Mouse (Mus musculus): Measurements from ENCODE around the gene Dyrk1a.

The Dyrk1a gene

GRCm38 (mm10) chr16:94714483-94714882 lies 144.7 kb downstream of the Dyrk1a start:
- DNase-seq (ENCODE audit: low spot score in 2 of 2) = no peak

GRCm38 (mm10) chr16:94717051-94717450 lies 147.2 kb downstream of the Dyrk1a start:
- DNase-seq (ENCODE audit: low spot score in 2 of 2) = no peak

GRCm38 (mm10) chr16:94718919-94719318 lies 149.1 kb downstream of the Dyrk1a start:
- no peak for DNase-seq (ENCODE audit: low spot score in 2 of 2)

- DNase-seq (ENCODE audit: low spot score in 2 of 2) = no peak
Observed at GRCm38 (mm10) chr16:94719488-94719887, 149.7 kb downstream of the Dyrk1a start.

- no peak for DNase-seq (ENCODE audit: low spot score in 2 of 2)
Observed at GRCm38 (mm10) chr16:94720476-94721153, 150.8 kb downstream of the Dyrk1a start.

GRCm38 (mm10) chr16:94721549-94722006 lies 151.8 kb downstream of the Dyrk1a start:
- DNase-seq (ENCODE audit: low spot score in 2 of 2) = peak in 1 of 2 experiments; percentile 37

- DNase-seq (ENCODE audit: low spot score in 2 of 2) = no peak
Observed at GRCm38 (mm10) chr16:94722936-94723335, 153.1 kb downstream of the Dyrk1a start.

- DNase-seq (ENCODE audit: low spot score in 2 of 2) = peak; percentile 86 to 87
Observed at GRCm38 (mm10) chr16:94724061-94724596, 154.3 kb downstream of the Dyrk1a start.

- DNase-seq (ENCODE audit: low spot score in 2 of 2) = no peak
Observed at GRCm38 (mm10) chr16:94724747-94725211, 155.0 kb downstream of the Dyrk1a start.

- no peak for DNase-seq (ENCODE audit: low spot score in 2 of 2)
Observed at GRCm38 (mm10) chr16:94729236-94729635, 159.4 kb downstream of the Dyrk1a start.

GRCm38 (mm10) chr16:94731027-94731426 lies 161.2 kb downstream of the Dyrk1a start:
- no peak for DNase-seq (ENCODE audit: low spot score in 2 of 2)

DNA sequence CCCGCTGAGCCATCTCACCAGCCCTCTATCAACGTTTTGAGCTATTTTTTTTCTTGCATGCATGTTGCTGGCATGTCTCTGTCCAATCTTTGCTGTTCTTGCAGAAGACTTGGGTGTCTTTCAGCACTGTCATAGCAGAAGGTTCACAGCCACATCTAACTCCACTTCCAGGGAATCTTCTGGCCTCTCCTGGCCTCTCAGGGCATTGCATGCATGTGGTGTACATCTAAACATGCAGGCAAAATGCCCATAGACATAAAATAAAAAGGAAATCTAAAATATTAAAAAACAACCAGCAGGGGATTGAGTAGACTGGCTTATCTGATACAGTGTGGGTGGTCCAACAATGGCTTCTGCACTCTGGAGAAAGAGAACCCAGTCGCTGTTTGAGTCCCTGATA lies 165.7 kb downstream of the Dyrk1a start:
- no peak for DNase-seq (ENCODE audit: low spot score in 2 of 2)

DNA sequence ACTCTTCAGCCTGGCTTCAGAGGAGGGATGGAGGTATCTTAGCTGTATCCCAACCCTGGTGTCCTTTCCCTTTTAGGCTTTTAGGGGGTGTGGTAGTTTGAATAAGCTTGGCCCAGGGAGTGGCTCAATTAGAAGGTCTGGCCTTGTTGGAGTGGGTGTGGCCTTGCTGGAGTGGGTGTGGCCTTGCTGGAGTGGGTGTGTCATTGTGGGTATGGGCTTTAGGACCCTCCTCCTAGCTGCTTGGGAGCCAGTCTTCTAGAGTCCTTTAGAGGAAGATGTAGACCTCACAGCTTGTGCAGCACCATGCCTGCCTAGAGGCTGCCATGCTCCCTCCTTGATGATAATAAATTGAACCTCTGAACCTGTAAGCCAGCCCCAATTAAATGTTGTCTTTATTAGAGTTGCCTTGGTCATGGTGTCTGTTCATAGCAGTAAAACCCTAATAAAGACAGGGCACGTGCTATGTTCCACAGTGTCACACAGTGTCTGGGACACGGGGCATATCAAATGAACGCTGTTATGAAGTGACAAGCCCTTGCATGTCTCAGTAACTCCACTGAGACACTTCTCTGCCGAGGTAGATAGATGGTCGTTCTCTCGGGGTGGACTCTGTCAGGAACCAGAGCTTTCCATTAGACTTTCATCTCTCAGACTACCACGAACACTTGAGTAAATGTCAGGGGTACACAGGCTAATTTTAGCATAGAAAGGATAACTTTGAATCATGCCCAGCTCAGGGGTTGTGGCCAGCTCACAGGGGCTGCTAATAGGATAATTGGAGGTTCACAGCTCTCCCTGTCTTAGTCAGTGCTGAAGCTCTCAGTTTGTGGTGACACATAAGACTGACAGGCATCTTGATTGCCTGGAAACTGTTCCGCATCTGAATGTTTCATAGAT lies 166.9 kb downstream of the Dyrk1a start:
- DNase-seq (ENCODE audit: low spot score in 2 of 2) = no peak

- DNase-seq (ENCODE audit: low spot score in 2 of 2) = no peak
Observed at GRCm38 (mm10) chr16:94737359-94737687, 167.5 kb downstream of the Dyrk1a start.

- DNase-seq (ENCODE audit: low spot score in 2 of 2) = peak in 1 of 2 experiments; percentile 45
Observed at GRCm38 (mm10) chr16:94743853-94744501, 174.2 kb downstream of the Dyrk1a start.

DNA sequence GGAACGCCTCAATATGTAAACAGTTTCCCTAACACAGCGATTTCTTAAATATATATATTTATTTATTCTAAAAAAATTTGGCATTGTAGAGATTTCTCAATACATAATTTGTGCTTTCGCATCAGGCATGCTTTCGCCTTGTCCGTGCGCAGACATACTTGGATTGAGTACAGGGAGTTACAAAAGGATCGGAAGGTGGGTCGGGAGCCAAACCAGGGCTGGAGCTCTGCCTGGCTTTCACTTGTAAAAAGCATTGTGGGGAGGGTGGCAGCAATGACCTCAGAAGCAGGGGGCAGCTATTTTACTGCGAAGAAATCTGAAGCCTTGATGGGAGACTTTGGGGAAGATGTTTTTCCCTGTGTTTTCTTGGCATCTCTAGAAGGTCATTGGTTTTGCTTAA lies 175.2 kb downstream of the Dyrk1a start:
- peak in 1 of 2 experiments; percentile 57 for DNase-seq (ENCODE audit: low spot score in 2 of 2)

All from heart, adult 9 months (tissue).